Mouse (Mus musculus) bone marrow, adult 2 months (tissue): ENCODE data around the gene Dis3.
"Not testable (repeated sequence)": the region's sequence is repeated elsewhere in the genome, so short reads cannot be mapped to it uniquely, and the experiment has no call there.

Experiments
- CTCF ChIP-seq: fragments of 200-500 bp; IDR thresholded peaks from 2 replicates; pipeline ENCODE4 v1.5.1; 2011; ENCODE audit warnings: low read length, control low read depth; ENCODE audit not compliant: control insufficient read depth, insufficient read depth
- POLR2A ChIP-seq: fragments of 200-500 bp; IDR thresholded peaks from 2 replicates; pipeline ENCODE4 v1.6.1; 2011; ENCODE audit warnings: low read depth, mild to moderate bottlenecking, control low read depth, low read length, borderline replicate concordance; ENCODE audit not compliant: control insufficient read depth

GRCm38 (mm10) chr14:99034851-99035250 is 64.7 kb downstream of the Dis3 start:
- not testable (repeated sequence) for TF ChIP-seq CTCF, POLR2A
